Mouse (Mus musculus) megakaryocyte, adult 5-6 weeks (primary cell): ENCODE results near the gene Fis1. TPM values are rescaled to one million over a fixed set of nuclear protein-coding genes. Genes with fewer than 3 reads are reported as not detected.
A peak's percentile ranks its signal among the peaks of the same experiment; 100 is the strongest.
"Not testable (repeated sequence)": the region's sequence is repeated elsewhere in the genome, so short reads cannot be mapped to it uniquely, and the experiment has no call there.

Source experiments
- ATAC-seq: 2 replicates; pipeline ENCODE4 v1.8.0; 2016; ENCODE audit warnings: mild to moderate bottlenecking, inconsistent platforms; ENCODE audit not compliant: poor library complexity, severe bottlenecking
- total RNA-seq, 2 experiments: library from RNA; stranded (forward) in 1 of 2; stranded (reverse) in 1 of 2; fragments of 153-499, 151-499 nt in 1 of 2; fragments of 221-1000, 200-1000 nt in 1 of 2; gene quantifications; 2 replicates each; pipeline versions ENCODE4 v1.2.3 to v1.2.4; 2015 to 2017

The Fis1 gene
- total RNA-seq, 2 experiments from 2014 or later: 147 to 310 TPM

- ATAC-seq: not testable (repeated sequence)
Measured at GRCm38 (mm10) chr5:136940029-136940428, 13.0 kb upstream of the Fis1 start.

GRCm38 (mm10) chr5:136940845-136941560, 12.1 kb upstream of the Fis1 start:
- no peak for ATAC-seq

- ATAC-seq: no peak
Measured at GRCm38 (mm10) chr5:136942781-136943180, 10.3 kb upstream of the Fis1 start.

GRCm38 (mm10) chr5:136943382-136943781, 9.7 kb upstream of the Fis1 start:
- ATAC-seq: no peak

GRCm38 (mm10) chr5:136945084-136945483, 8.0 kb upstream of the Fis1 start:
- ATAC-seq: no peak

- ATAC-seq: no peak
Measured at GRCm38 (mm10) chr5:136947874-136948273, 5.2 kb upstream of the Fis1 start.

GRCm38 (mm10) chr5:136949551-136950336, 3.3 kb upstream of the Fis1 start:
- ATAC-seq: not testable (repeated sequence)

- no peak for ATAC-seq
Measured at GRCm38 (mm10) chr5:136950521-136950920, 2.6 kb upstream of the Fis1 start.

- no peak for ATAC-seq
Measured at GRCm38 (mm10) chr5:136952153-136952552, 922 bp upstream of the Fis1 start.

- ATAC-seq: peak; percentile 77
Measured at GRCm38 (mm10) chr5:136953440-136953951, 421 bp downstream of the Fis1 start.

- ATAC-seq: no peak
Measured at GRCm38 (mm10) chr5:136955622-136956021, 2.5 kb downstream of the Fis1 start.

- ATAC-seq: no peak
Measured at GRCm38 (mm10) chr5:136957250-136957649, 4.2 kb downstream of the Fis1 start.

- ATAC-seq: no peak
Measured at GRCm38 (mm10) chr5:136958991-136959605, 6.0 kb downstream of the Fis1 start.

GRCm38 (mm10) chr5:136960053-136960452, 7.0 kb downstream of the Fis1 start:
- ATAC-seq: no peak

- peak; percentile 3; the same call in 1 of the 2 replicates for ATAC-seq
Measured at GRCm38 (mm10) chr5:136961334-136961982, 8.4 kb downstream of the Fis1 start.

GRCm38 (mm10) chr5:136961983-136962461, 8.9 kb downstream of the Fis1 start:
- ATAC-seq: peak; percentile 95

- peak; percentile 92 for ATAC-seq
Measured at GRCm38 (mm10) chr5:136962501-136962900, 9.4 kb downstream of the Fis1 start.

- no peak for ATAC-seq
Measured at GRCm38 (mm10) chr5:136962966-136963540, 10.0 kb downstream of the Fis1 start.

GRCm38 (mm10) chr5:136965210-136965609, 12.1 kb downstream of the Fis1 start:
- no peak for ATAC-seq

GRCm38 (mm10) chr5:136965686-136966085, 12.6 kb downstream of the Fis1 start:
- ATAC-seq: no peak
